Comparison of ENCODE assay signal across 14 mouse cellular contexts in the genomic region with DNA sequence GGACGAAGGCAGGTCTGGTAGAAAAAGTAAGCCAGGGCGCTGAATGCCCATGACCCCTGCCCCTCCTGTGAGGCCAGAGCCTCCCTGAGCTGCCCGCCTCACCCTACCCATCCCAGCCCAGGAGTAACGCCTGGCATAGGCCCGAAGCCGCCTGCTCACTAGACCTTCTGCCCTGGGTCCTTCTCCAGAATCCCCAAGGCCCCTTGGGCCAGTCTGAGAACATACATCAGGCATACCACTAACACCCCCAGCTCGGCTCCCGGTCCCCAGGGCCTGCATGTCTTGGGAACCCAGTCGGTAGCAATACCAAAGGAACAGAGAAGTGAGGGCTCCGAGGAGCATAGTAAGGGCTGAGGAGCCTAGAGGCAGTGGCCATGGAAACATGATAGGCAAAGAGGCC. TPM values are rescaled to one million over a fixed set of nuclear protein-coding genes. Genes with fewer than 3 reads are reported as not detected.
A peak's percentile ranks its signal among the peaks of the same experiment; 100 is the strongest.
DNase-seq lines count a peak whose midpoint lies in the region; ATAC-seq and TF ChIP-seq lines count a peak whose summit lies in the region.
"Had no signal": no experiment of that assay in that cellular context is flagged by ENCODE, and none has a peak within 500 bp of the region (broad histone marks: within the 10 kb centered on the region; RNA-seq: fewer than 3 reads in every experiment).

No protein-coding gene starts in this region.

- H3K9me3 ChIP-seq in neural tube, embryonic 11.5 days (ENCODE audit: control insufficient read depth, low read length): no peaks in the 10 kb centered on the region
- no peaks in the 10 kb centered on the region for H3K9me3 ChIP-seq in forebrain, embryonic 15.5 days
- no peaks in the 10 kb centered on the region for H3K9me3 ChIP-seq in hindbrain, postnatal 0 days (ENCODE audit: low read length)
- H3K9me3 ChIP-seq in neural tube, embryonic 14.5 days (ENCODE audit: control insufficient read depth, low read length): no peaks in the 10 kb centered on the region

- peak overlapping the region; percentile 45; the same call in 1 of the 2 replicates for H3K4me3 ChIP-seq in neural tube, embryonic 11.5 days (ENCODE audit: low read depth, low read length)
- peak overlapping the region; percentile 58 for H3K4me3 ChIP-seq in forebrain, embryonic 15.5 days
- H3K4me3 ChIP-seq in hindbrain, postnatal 0 days (ENCODE audit: low read length): peak overlapping the region; percentile 52
- peak overlapping the region; percentile 48 for H3K4me3 ChIP-seq in neural tube, embryonic 14.5 days (ENCODE audit: low read depth, low read length)

- peaks cover 11% of the 10 kb centered on the region for H3K4me1 ChIP-seq in neural tube, embryonic 11.5 days (ENCODE audit: control insufficient read depth, insufficient read depth, low read length)
- peaks cover 44% of the 10 kb centered on the region for H3K4me1 ChIP-seq in forebrain, embryonic 15.5 days
- H3K4me1 ChIP-seq in hindbrain, postnatal 0 days (ENCODE audit: insufficient read depth, low read length): peaks cover 14% of the 10 kb centered on the region
- peaks cover 22% of the 10 kb centered on the region for H3K4me1 ChIP-seq in neural tube, embryonic 14.5 days (ENCODE audit: control insufficient read depth, insufficient read depth, low read length)

- H3K36me3 ChIP-seq in neural tube, embryonic 11.5 days (ENCODE audit: control insufficient read depth, insufficient read depth, low read length): no peaks in the 10 kb centered on the region
- H3K36me3 ChIP-seq in forebrain, embryonic 15.5 days: peaks cover 11% of the 10 kb centered on the region
- peaks cover 4% of the 10 kb centered on the region for H3K36me3 ChIP-seq in hindbrain, postnatal 0 days (ENCODE audit: insufficient read depth, low read length)
- no peaks in the 10 kb centered on the region for H3K36me3 ChIP-seq in neural tube, embryonic 14.5 days (ENCODE audit: control insufficient read depth, insufficient read depth, low read length)

- H3K9ac ChIP-seq in neural tube, embryonic 11.5 days (ENCODE audit: low read length): 0 out of 2 replicates have a peak overlapping the region, but pooled peaks have one; percentile 18
- peak overlapping the region; percentile 71 for H3K9ac ChIP-seq in forebrain, embryonic 15.5 days (replicated peaks)
- peak overlapping the region; percentile 56 for H3K9ac ChIP-seq in hindbrain, postnatal 0 days (replicated peaks; ENCODE audit: low read length)
- H3K9ac ChIP-seq in neural tube, embryonic 14.5 days (replicated peaks; ENCODE audit: low read depth, low read length): peak overlapping the region; percentile 74
- H3K9ac ChIP-seq: lung, embryonic 14.5 days had no signal

- no peak for DNase-seq in neural tube, embryonic 11.5 days (ENCODE audit: low spot score)
- DNase-seq in neural tube, embryonic 10.5 days (ENCODE audit: extremely low spot score, low spot score): no peak
- DNase-seq in hindbrain, postnatal 0 days (ENCODE audit: low spot score): no peak
- no peak for DNase-seq in adrenal gland, postnatal 4 days (ENCODE audit: low spot score in 2 of 2)
- no peak for DNase-seq in frontal cortex, postnatal 36 days (ENCODE audit: low spot score in 2 of 2)
- no peak for DNase-seq in lung, postnatal 10 days
- DNase-seq: heart, postnatal 14 days; kidney, adult 9 months; lung, embryonic 14.5 days; thymus, adult 2 months had no signal

- peak overlapping the region; percentile 85 for H3K4me2 ChIP-seq in neural tube, embryonic 11.5 days (ENCODE audit: low read depth)
- peak overlapping the region; percentile 93 for H3K4me2 ChIP-seq in forebrain, embryonic 15.5 days (replicated peaks)
- peak overlapping the region; percentile 88 for H3K4me2 ChIP-seq in hindbrain, postnatal 0 days (ENCODE audit: low read depth, low read length)
- H3K4me2 ChIP-seq in neural tube, embryonic 14.5 days (ENCODE audit: low read depth, low read length): peak overlapping the region; percentile 87

- ATAC-seq in neural tube, embryonic 11.5 days (ENCODE audit: insufficient read depth, low FRiP score, low TSS enrichment): no peak
- no peak for ATAC-seq in forebrain, embryonic 15.5 days (replicated peaks)
- no peak for ATAC-seq in hindbrain, postnatal 0 days
- ATAC-seq in neural tube, embryonic 14.5 days (ENCODE audit: low read depth): no peak

- WGBS in neural tube, embryonic 11.5 days: 74% methylated on average over 10 of the region's 10 CpGs
- WGBS in forebrain, embryonic 15.5 days: 78% methylated on average over 10 of the region's 10 CpGs
- 78% methylated on average over 10 of the region's 10 CpGs for WGBS in hindbrain, postnatal 0 days
- 75% methylated on average over 10 of the region's 10 CpGs for whole genome bisulfite sequencing in neural tube, embryonic 14.5 days

- TF ChIP-seq CTCF in hindbrain, postnatal 0 days (IDR thresholded peaks at IDR 0.05; ENCODE audit: low read depth): no peak

- peak overlapping the region; percentile 54; the same call in 1 of the 2 replicates for H3K27ac ChIP-seq in neural tube, embryonic 11.5 days (ENCODE audit: low read depth, low read length)
- H3K27ac ChIP-seq in forebrain, embryonic 15.5 days (replicated peaks): peak overlapping the region; percentile 88
- H3K27ac ChIP-seq in hindbrain, postnatal 0 days: peak overlapping the region; percentile 87
- peak overlapping the region; percentile 87 for H3K27ac ChIP-seq in neural tube, embryonic 14.5 days (ENCODE audit: low read depth, low read length)

- peaks cover 15% of the 10 kb centered on the region; the same call in 1 of the 2 replicates for H3K27me3 ChIP-seq in neural tube, embryonic 11.5 days (ENCODE audit: control insufficient read depth, insufficient read depth, low read length)
- H3K27me3 ChIP-seq in forebrain, embryonic 15.5 days: no peaks in the 10 kb centered on the region
- no peaks in the 10 kb centered on the region for H3K27me3 ChIP-seq in hindbrain, postnatal 0 days (ENCODE audit: insufficient read depth, low read length)
- no peaks in the 10 kb centered on the region for H3K27me3 ChIP-seq in neural tube, embryonic 14.5 days (ENCODE audit: control insufficient read depth, insufficient read depth, low read length)

RNA-seq across cellular contexts. Expression of a gene that starts 0.8 kb away (rescaled TPM):
- polyA plus RNA-seq in neural tube, embryonic 11.5 days (2014; fragmentation: Nextera tagmentation; extraction: Ambion mirVana): 0.82 and 0.87 TPM in 2 replicates
- polyA plus RNA-seq in forebrain, embryonic 15.5 days (2015; fragmentation: Nextera tagmentation; extraction: Ambion mirVana): 5.6 and 6.9 TPM in 2 replicates
- total RNA-seq in hindbrain, postnatal 0 days (2014; rRNA removed): 35.7 and 58.1 TPM in 2 replicates
- 15.9 and 16.0 TPM in 2 replicates for polyA plus RNA-seq in hindbrain, postnatal 0 days (2015; fragmentation: Nextera tagmentation; extraction: Ambion mirVana)
- 5.8 and 10.6 TPM in 2 replicates for polyA plus RNA-seq in neural tube, embryonic 14.5 days (2014; fragmentation: Nextera tagmentation; extraction: Ambion mirVana)
- 1 to 10 TPM; 3.0 to 3.7 TPM for total RNA-seq in adrenal gland, postnatal 4 days (2021)
- total RNA-seq: monocyte, adult 5-6 weeks had no signal
- polyA plus RNA-seq: spleen, adult 2 months had no signal

RNA-seq across cellular contexts. Expression of a gene that starts 1.7 kb away (rescaled TPM):
- polyA plus RNA-seq in neural tube, embryonic 11.5 days (2014; fragmentation: Nextera tagmentation; extraction: Ambion mirVana): 10.0 and 13.5 TPM in 2 replicates
- 25.5 and 32.0 TPM in 2 replicates for polyA plus RNA-seq in forebrain, embryonic 15.5 days (2015; fragmentation: Nextera tagmentation; extraction: Ambion mirVana)
- total RNA-seq in hindbrain, postnatal 0 days (2014; rRNA removed): 253 and 282 TPM in 2 replicates
- polyA plus RNA-seq in hindbrain, postnatal 0 days (2015; fragmentation: Nextera tagmentation; extraction: Ambion mirVana): 58.8 and 66.5 TPM in 2 replicates
- polyA plus RNA-seq in neural tube, embryonic 14.5 days (2014; fragmentation: Nextera tagmentation; extraction: Ambion mirVana): 70.9 and 85.0 TPM in 2 replicates
- 10 to 100 TPM; 97.6 to 97.9 TPM for total RNA-seq in adrenal gland, postnatal 4 days (2021)

RNA-seq across cellular contexts. Expression of a gene that starts 19.9 kb away (rescaled TPM):
- polyA plus RNA-seq in neural tube, embryonic 11.5 days (2014; fragmentation: Nextera tagmentation; extraction: Ambion mirVana): 33.4 and 35.6 TPM in 2 replicates
- 132 and 136 TPM in 2 replicates for polyA plus RNA-seq in forebrain, embryonic 15.5 days (2015; fragmentation: Nextera tagmentation; extraction: Ambion mirVana)
- total RNA-seq in hindbrain, postnatal 0 days (2014; rRNA removed): 113 and 128 TPM in 2 replicates
- 124 and 129 TPM in 2 replicates for polyA plus RNA-seq in hindbrain, postnatal 0 days (2015; fragmentation: Nextera tagmentation; extraction: Ambion mirVana)
- polyA plus RNA-seq in neural tube, embryonic 14.5 days (2014; fragmentation: Nextera tagmentation; extraction: Ambion mirVana): 92.9 and 103 TPM in 2 replicates
- 10 to 100 TPM; 27.3 to 28.5 TPM for total RNA-seq in adrenal gland, postnatal 4 days (2021)

RNA-seq across cellular contexts. Expression of a gene that starts 25.9 kb away (rescaled TPM):
- polyA plus RNA-seq in neural tube, embryonic 11.5 days (2014; fragmentation: Nextera tagmentation; extraction: Ambion mirVana): 19.7 and 20.0 TPM in 2 replicates
- 36.2 and 38.6 TPM in 2 replicates for polyA plus RNA-seq in forebrain, embryonic 15.5 days (2015; fragmentation: Nextera tagmentation; extraction: Ambion mirVana)
- total RNA-seq in hindbrain, postnatal 0 days (2014; rRNA removed): 45.9 and 47.0 TPM in 2 replicates
- 35.1 and 39.1 TPM in 2 replicates for polyA plus RNA-seq in hindbrain, postnatal 0 days (2015; fragmentation: Nextera tagmentation; extraction: Ambion mirVana)
- 29.4 and 32.2 TPM in 2 replicates for polyA plus RNA-seq in neural tube, embryonic 14.5 days (2014; fragmentation: Nextera tagmentation; extraction: Ambion mirVana)
- 10 to 100 TPM; 34.9 to 39.0 TPM for total RNA-seq in adrenal gland, postnatal 4 days (2021)

RNA-seq across cellular contexts. Expression of a gene that starts 27.1 kb away (rescaled TPM):
- polyA plus RNA-seq in neural tube, embryonic 11.5 days (2014; fragmentation: Nextera tagmentation; extraction: Ambion mirVana): 79.1 and 80.3 TPM in 2 replicates
- polyA plus RNA-seq in forebrain, embryonic 15.5 days (2015; fragmentation: Nextera tagmentation; extraction: Ambion mirVana): 104 and 105 TPM in 2 replicates
- 203 and 240 TPM in 2 replicates for total RNA-seq in hindbrain, postnatal 0 days (2014; rRNA removed)
- polyA plus RNA-seq in hindbrain, postnatal 0 days (2015; fragmentation: Nextera tagmentation; extraction: Ambion mirVana): 146 and 150 TPM in 2 replicates
- 105 and 107 TPM in 2 replicates for polyA plus RNA-seq in neural tube, embryonic 14.5 days (2014; fragmentation: Nextera tagmentation; extraction: Ambion mirVana)
- 10 to 100 TPM; 86.8 to 91.0 TPM for total RNA-seq in adrenal gland, postnatal 4 days (2021)

Comparison
In these comparisons a context has a peak if more than half of its experiments do, and no peak if none do; other contexts are left out.
1. H3K9ac ChIP-seq: peak in every context shown above with its lines; median percentile 74 in neural tube, embryonic 14.5 days; 71 in forebrain, embryonic 15.5 days; 56 in hindbrain, postnatal 0 days; 18 in neural tube, embryonic 11.5 days.